Mouse (Mus musculus): Measurements from ENCODE around the gene Tril. TPM values are rescaled to one million over a fixed set of nuclear protein-coding genes. Genes with fewer than 3 reads are reported as not detected.

Gene Tril
- polyA plus RNA-seq, 1 experiment from 2014 or later = 0.45 TPM

GRCm38 (mm10) chr6:53801269-53801892 lies 19.2 kb downstream of the Tril start:
- Histone ChIP-seq H3K9me3 (replicated peaks; ENCODE audit: control insufficient read depth, low read length) (no peaks in the 10 kb centered on the region), H3K36me3 (ENCODE audit: control insufficient read depth, insufficient read depth) (no peaks in the 10 kb centered on the region), H3K27ac (ENCODE audit: low read length) (no peak overlapping the region), H3K4me1 (ENCODE audit: control insufficient read depth, low read depth, low read length) (no peaks in the 10 kb centered on the region), H3K9ac (ENCODE audit: low read depth, low read length) (no peak overlapping the region), H3K4me2 (ENCODE audit: low read depth, low read length) (no peak overlapping the region), H3K4me3 (ENCODE audit: low read depth, low read length) (no peak overlapping the region), H3K27me3 (ENCODE audit: control insufficient read depth, insufficient read depth, low read depth, low read length) (no peaks in the 10 kb centered on the region)
- no peak for ATAC-seq (ENCODE audit: low read depth)
- WGBS (ENCODE audit: insufficient replicate concordance) = 48% methylated on average over 4 of the region's 4 CpGs

GRCm38 (mm10) chr6:53798865-53799264 lies 21.8 kb downstream of the Tril start:
- H3K27me3 ChIP-seq (ENCODE audit: control insufficient read depth, insufficient read depth, low read depth, low read length) = peaks cover 5% of the 10 kb centered on the region
- H3K9ac ChIP-seq (ENCODE audit: low read depth, low read length) = no peak overlapping the region
- H3K4me3 ChIP-seq (ENCODE audit: low read depth, low read length) = no peak overlapping the region
- H3K4me2 ChIP-seq (ENCODE audit: low read depth, low read length) = no peak overlapping the region
- H3K4me1 ChIP-seq (ENCODE audit: control insufficient read depth, low read depth, low read length) = no peaks in the 10 kb centered on the region
- no peak for ATAC-seq (ENCODE audit: low read depth)
- H3K9me3 ChIP-seq (replicated peaks; ENCODE audit: control insufficient read depth, low read length) = no peaks in the 10 kb centered on the region
- no peak overlapping the region for H3K27ac ChIP-seq (ENCODE audit: low read length)
- H3K36me3 ChIP-seq (ENCODE audit: control insufficient read depth, insufficient read depth) = no peaks in the 10 kb centered on the region
- WGBS (ENCODE audit: insufficient replicate concordance) = 62% methylated on average over 3 of the region's 3 CpGs

DNA sequence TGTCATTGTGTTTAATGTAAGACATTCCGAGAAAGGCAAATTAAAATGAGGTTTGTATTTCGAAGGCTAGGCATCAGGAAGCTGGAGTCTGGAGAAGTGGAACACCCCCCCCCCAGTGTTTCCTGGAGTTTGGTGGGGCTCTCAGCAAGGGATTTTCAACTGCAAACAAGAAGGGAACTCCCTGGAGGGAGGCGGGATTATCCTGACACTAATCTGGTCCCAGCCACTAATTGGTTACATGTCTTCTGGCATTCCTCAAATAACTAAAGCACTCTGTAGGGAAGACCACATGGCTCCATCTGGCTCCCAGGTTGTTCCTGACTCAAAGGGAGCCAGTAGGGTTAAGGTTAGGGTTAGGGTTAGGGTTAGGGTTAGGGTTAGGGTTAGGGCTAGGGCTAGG lies 23.8 kb downstream of the Tril start:
- no peak for ATAC-seq (ENCODE audit: low read depth)

DNA sequence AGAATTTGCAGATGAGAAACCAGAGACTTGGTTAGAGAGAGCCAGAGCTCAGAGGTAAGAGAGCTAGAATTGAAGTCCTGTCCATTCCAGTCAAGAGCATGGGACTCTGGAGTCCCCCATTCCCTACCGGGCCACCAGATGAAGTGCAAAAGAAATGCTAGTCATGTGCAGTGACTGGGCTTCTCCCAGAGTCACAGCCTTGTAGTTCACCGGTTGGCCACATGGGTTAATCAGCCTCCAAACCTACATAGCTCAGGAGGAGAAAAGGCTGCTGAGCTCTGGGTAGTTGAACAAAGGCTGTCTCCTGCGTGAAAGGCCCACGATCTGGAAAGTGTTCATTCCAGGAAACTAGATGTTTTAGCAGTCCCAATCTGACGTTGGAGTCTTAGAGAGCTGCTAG lies 24.8 kb downstream of the Tril start:
- no peak overlapping the region for H3K4me2 ChIP-seq (ENCODE audit: low read depth, low read length)
- no peaks in the 10 kb centered on the region for H3K4me1 ChIP-seq (ENCODE audit: control insufficient read depth, low read depth, low read length)
- no peaks in the 10 kb centered on the region for H3K36me3 ChIP-seq (ENCODE audit: control insufficient read depth, insufficient read depth)
- no peak for ATAC-seq (ENCODE audit: low read depth)
- H3K4me3 ChIP-seq (ENCODE audit: low read depth, low read length) = no peak overlapping the region
- H3K9ac ChIP-seq (ENCODE audit: low read depth, low read length) = no peak overlapping the region
- H3K9me3 ChIP-seq (replicated peaks; ENCODE audit: control insufficient read depth, low read length) = no peaks in the 10 kb centered on the region
- 11% methylated on average over 5 of the region's 5 CpGs for WGBS (ENCODE audit: insufficient replicate concordance)
- peaks cover 5% of the 10 kb centered on the region for H3K27me3 ChIP-seq (ENCODE audit: control insufficient read depth, insufficient read depth, low read depth, low read length)
- H3K27ac ChIP-seq (ENCODE audit: low read length) = no peak overlapping the region

More for the DNA sequence above, 23.8 kb downstream of the Tril start:
- Histone ChIP-seq H3K9ac (ENCODE audit: low read depth, low read length) (no peak overlapping the region), H3K27ac (ENCODE audit: low read length) (no peak overlapping the region), H3K27me3 (ENCODE audit: control insufficient read depth, insufficient read depth, low read depth, low read length) (peaks cover 5% of the 10 kb centered on the region), H3K4me3 (ENCODE audit: low read depth, low read length) (no peak overlapping the region), H3K4me1 (ENCODE audit: control insufficient read depth, low read depth, low read length) (no peaks in the 10 kb centered on the region), H3K4me2 (ENCODE audit: low read depth, low read length) (no peak overlapping the region), H3K9me3 (replicated peaks; ENCODE audit: control insufficient read depth, low read length) (no peaks in the 10 kb centered on the region), H3K36me3 (ENCODE audit: control insufficient read depth, insufficient read depth) (no peaks in the 10 kb centered on the region)
- 61% methylated on average over 3 of the region's 3 CpGs for WGBS (ENCODE audit: insufficient replicate concordance)

GRCm38 (mm10) chr6:53795078-53795477 lies 25.6 kb downstream of the Tril start:
- Histone ChIP-seq H3K9ac (ENCODE audit: low read depth, low read length) (no peak overlapping the region), H3K36me3 (ENCODE audit: control insufficient read depth, insufficient read depth) (no peaks in the 10 kb centered on the region), H3K9me3 (replicated peaks; ENCODE audit: control insufficient read depth, low read length) (no peaks in the 10 kb centered on the region), H3K4me1 (ENCODE audit: control insufficient read depth, low read depth, low read length) (no peaks in the 10 kb centered on the region), H3K4me2 (ENCODE audit: low read depth, low read length) (no peak overlapping the region), H3K4me3 (ENCODE audit: low read depth, low read length) (no peak overlapping the region), H3K27ac (ENCODE audit: low read length) (no peak overlapping the region), H3K27me3 (ENCODE audit: control insufficient read depth, insufficient read depth, low read depth, low read length) (peaks cover 5% of the 10 kb centered on the region)
- 36% methylated on average over 11 of the region's 11 CpGs for WGBS (ENCODE audit: insufficient replicate concordance)
- ATAC-seq (ENCODE audit: low read depth) = no peak

- no peak for ATAC-seq (ENCODE audit: low read depth)
Measured at GRCm38 (mm10) chr6:53794323-53794971, 26.2 kb downstream of the Tril start.

DNA sequence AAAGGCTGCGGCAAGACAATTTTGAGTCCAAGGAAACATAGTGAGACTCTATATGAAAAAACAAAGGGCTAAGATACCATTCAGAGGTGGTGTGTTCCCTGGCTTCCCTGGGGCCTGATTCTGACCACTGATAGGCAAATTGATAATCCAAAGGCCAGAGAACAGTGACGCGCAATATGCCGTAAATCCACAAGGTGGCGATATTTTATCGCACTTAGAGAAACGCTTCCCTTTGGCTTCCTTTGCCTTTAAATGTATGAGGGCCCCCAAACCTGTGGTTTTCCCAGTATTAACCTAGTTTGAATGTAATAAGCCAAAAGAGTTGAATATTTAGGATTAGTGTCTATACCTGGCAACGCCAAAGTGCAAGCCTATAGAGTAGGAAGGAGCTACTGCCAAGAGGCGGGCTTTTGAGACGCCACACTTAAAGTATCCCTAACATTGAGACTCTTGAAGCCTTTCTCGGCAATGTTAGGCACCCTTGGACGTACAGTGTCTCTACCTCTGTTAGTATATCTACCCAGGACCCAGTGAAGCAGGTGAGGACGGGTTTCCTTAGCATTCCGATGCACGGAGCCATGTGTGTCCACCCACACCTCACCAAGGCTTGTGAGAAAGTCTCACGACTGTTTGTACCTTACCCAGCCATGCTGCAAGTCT lies 37.6 kb downstream of the Tril start:
- Histone ChIP-seq H3K9me3 (replicated peaks; ENCODE audit: control insufficient read depth, low read length) (no peaks in the 10 kb centered on the region), H3K36me3 (ENCODE audit: control insufficient read depth, insufficient read depth) (no peaks in the 10 kb centered on the region), H3K4me2 (ENCODE audit: low read depth, low read length) (no peak overlapping the region), H3K27me3 (ENCODE audit: control insufficient read depth, insufficient read depth, low read depth, low read length) (no peaks in the 10 kb centered on the region), H3K27ac (ENCODE audit: low read length) (no peak overlapping the region), H3K9ac (ENCODE audit: low read depth, low read length) (no peak overlapping the region), H3K4me3 (ENCODE audit: low read depth, low read length) (no peak overlapping the region), H3K4me1 (ENCODE audit: control insufficient read depth, low read depth, low read length) (no peaks in the 10 kb centered on the region)
- 34% methylated on average over 16 of the region's 16 CpGs for WGBS (ENCODE audit: insufficient replicate concordance)
- no peak for ATAC-seq (ENCODE audit: low read depth)

More at GRCm38 (mm10) chr6:53794323-53794971, 26.2 kb downstream of the Tril start:
- no peaks in the 10 kb centered on the region for H3K4me1 ChIP-seq (ENCODE audit: control insufficient read depth, low read depth, low read length)
- H3K9me3 ChIP-seq (replicated peaks; ENCODE audit: control insufficient read depth, low read length) = no peaks in the 10 kb centered on the region
- no peaks in the 10 kb centered on the region for H3K36me3 ChIP-seq (ENCODE audit: control insufficient read depth, insufficient read depth)
- no peak overlapping the region for H3K9ac ChIP-seq (ENCODE audit: low read depth, low read length)
- no peak overlapping the region for H3K4me3 ChIP-seq (ENCODE audit: low read depth, low read length)
- H3K27me3 ChIP-seq (ENCODE audit: control insufficient read depth, insufficient read depth, low read depth, low read length) = peaks cover 5% of the 10 kb centered on the region
- WGBS (ENCODE audit: insufficient replicate concordance) = 11% methylated on average over 17 of the region's 17 CpGs
- no peak overlapping the region for H3K27ac ChIP-seq (ENCODE audit: low read length)
- no peak overlapping the region for H3K4me2 ChIP-seq (ENCODE audit: low read depth, low read length)

DNA sequence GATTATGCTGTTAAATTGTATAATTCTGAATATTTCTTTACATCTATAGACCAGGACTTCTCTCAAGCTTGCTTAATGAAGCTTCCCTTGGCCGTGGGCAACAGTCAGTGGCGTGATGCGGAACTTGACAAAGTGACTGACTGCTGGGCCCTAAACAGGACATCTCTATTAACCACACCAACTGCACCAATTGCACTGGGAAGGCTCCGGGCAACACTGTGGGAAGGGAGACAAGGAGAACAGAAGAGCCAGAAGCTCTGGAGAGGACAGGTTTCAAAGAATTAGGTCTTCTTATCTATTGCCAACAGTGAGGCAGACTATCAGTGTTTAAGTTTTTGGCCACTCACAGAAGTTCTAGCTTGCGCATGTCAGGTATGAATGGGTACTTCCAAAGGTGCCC lies 38.4 kb downstream of the Tril start:
- no peak for ATAC-seq (ENCODE audit: low read depth)
- 66% methylated on average over 5 of the region's 5 CpGs for WGBS (ENCODE audit: insufficient replicate concordance)
- Histone ChIP-seq H3K4me1 (ENCODE audit: control insufficient read depth, low read depth, low read length) (no peaks in the 10 kb centered on the region), H3K9ac (ENCODE audit: low read depth, low read length) (no peak overlapping the region), H3K36me3 (ENCODE audit: control insufficient read depth, insufficient read depth) (no peaks in the 10 kb centered on the region), H3K27ac (ENCODE audit: low read length) (no peak overlapping the region), H3K4me3 (ENCODE audit: low read depth, low read length) (no peak overlapping the region), H3K9me3 (replicated peaks; ENCODE audit: control insufficient read depth, low read length) (no peaks in the 10 kb centered on the region), H3K4me2 (ENCODE audit: low read depth, low read length) (no peak overlapping the region), H3K27me3 (ENCODE audit: control insufficient read depth, insufficient read depth, low read depth, low read length) (no peaks in the 10 kb centered on the region)

DNA sequence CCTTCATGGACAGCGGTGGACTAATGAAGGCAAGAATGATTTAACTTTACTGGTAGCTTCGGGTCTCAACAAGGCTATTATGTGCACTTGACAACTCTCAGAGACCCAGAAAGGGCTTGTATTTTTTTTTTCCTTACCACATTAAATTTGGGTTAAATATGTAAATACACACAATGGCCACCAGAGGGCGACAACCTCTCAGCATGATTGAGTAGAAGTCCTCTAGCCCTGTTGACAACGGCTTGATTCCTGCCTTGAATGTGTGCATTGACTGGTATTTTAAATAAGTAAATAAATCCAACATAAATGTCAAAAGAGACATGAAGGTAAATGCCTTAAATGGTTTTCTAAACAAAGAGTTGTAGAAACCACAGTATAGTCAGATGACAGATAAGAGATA lies 39.5 kb downstream of the Tril start:
- H3K4me2 ChIP-seq (ENCODE audit: low read depth, low read length) = no peak overlapping the region
- H3K4me3 ChIP-seq (ENCODE audit: low read depth, low read length) = no peak overlapping the region
- no peaks in the 10 kb centered on the region for H3K4me1 ChIP-seq (ENCODE audit: control insufficient read depth, low read depth, low read length)
- no peak for ATAC-seq (ENCODE audit: low read depth)
- no peaks in the 10 kb centered on the region for H3K36me3 ChIP-seq (ENCODE audit: control insufficient read depth, insufficient read depth)
- WGBS (ENCODE audit: insufficient replicate concordance) = 8% methylated on average over 4 of the region's 4 CpGs
- H3K27ac ChIP-seq (ENCODE audit: low read length) = no peak overlapping the region
- H3K9ac ChIP-seq (ENCODE audit: low read depth, low read length) = no peak overlapping the region
- no peaks in the 10 kb centered on the region for H3K27me3 ChIP-seq (ENCODE audit: control insufficient read depth, insufficient read depth, low read depth, low read length)
- no peaks in the 10 kb centered on the region for H3K9me3 ChIP-seq (replicated peaks; ENCODE audit: control insufficient read depth, low read length)
